Mouse (Mus musculus) kidney, embryonic 16.5 days (tissue): ENCODE measurements at regions not wholly inside any gene's neighbourhood (a gene's known extent, or its start where the extent isn't known, plus 50 kb on each side); places are given as distances from the start of the nearest gene placed in this dataset.

Source experiments
- ATAC-seq: fragments of 200-750 bp; cut with Nextera tagmentation; 2 replicates; pipeline ENCODE4 v1.8.0; 2017; ENCODE audit warnings: moderate TSS enrichment; ENCODE audit not compliant: low FRiP score, low TSS enrichment
- H3K27ac ChIP-seq: fragments of 300-500 bp; sonication (generic); 2 replicates; pipeline ENCODE4 v1.5.1; 2014; ENCODE audit warnings: low read length
- H3K27me3 ChIP-seq: fragments of 300-500 bp; sonication (generic); 2 replicates; pipeline ENCODE4 v1.6.1; 2014; ENCODE audit warnings: low read length, control low read depth, mixed read lengths; ENCODE audit not compliant: insufficient read depth
- H3K36me3 ChIP-seq: fragments of 300-500 bp; sonication (generic); 2 replicates; pipeline ENCODE4 v1.6.1; 2014; ENCODE audit warnings: low read length, control low read depth, mixed read lengths; ENCODE audit not compliant: insufficient read depth
- H3K4me1 ChIP-seq: fragments of 300-500 bp; sonication (generic); 2 replicates; pipeline ENCODE4 v1.6.1; 2014; ENCODE audit warnings: low read length, control low read depth, mixed read lengths; ENCODE audit not compliant: insufficient read depth
- H3K4me2 ChIP-seq: fragments of 300-500 bp; sonication (generic); replicated peaks from 2 replicates; pipeline ENCODE4 v1.6.1; 2014; ENCODE audit warnings: low read depth, low read length
- H3K4me3 ChIP-seq: fragments of 300-500 bp; sonication (generic); 2 replicates; pipeline ENCODE4 v1.5.1; 2014; ENCODE audit warnings: mild to moderate bottlenecking, low read length
- H3K9ac ChIP-seq: fragments of 300-500 bp; sonication (generic); replicated peaks from 2 replicates; pipeline ENCODE4 v1.6.1; 2014; ENCODE audit warnings: low read length
- H3K9me3 ChIP-seq: fragments of 300-500 bp; sonication (generic); 2 replicates; pipeline ENCODE4 v1.6.1; 2016; ENCODE audit warnings: low read length, control low read depth
- WGBS: fragments of 180-500 bp; shearing (Covaris S2); extraction: QIAGEN DNeasy Blood & Tissue Kit; methylation state at CpG from one replicate; pipeline ENCODE4 v1.1.7; 2014; 5-methylcytosine and 5-hydroxymethylcytosine counted together

DNA sequence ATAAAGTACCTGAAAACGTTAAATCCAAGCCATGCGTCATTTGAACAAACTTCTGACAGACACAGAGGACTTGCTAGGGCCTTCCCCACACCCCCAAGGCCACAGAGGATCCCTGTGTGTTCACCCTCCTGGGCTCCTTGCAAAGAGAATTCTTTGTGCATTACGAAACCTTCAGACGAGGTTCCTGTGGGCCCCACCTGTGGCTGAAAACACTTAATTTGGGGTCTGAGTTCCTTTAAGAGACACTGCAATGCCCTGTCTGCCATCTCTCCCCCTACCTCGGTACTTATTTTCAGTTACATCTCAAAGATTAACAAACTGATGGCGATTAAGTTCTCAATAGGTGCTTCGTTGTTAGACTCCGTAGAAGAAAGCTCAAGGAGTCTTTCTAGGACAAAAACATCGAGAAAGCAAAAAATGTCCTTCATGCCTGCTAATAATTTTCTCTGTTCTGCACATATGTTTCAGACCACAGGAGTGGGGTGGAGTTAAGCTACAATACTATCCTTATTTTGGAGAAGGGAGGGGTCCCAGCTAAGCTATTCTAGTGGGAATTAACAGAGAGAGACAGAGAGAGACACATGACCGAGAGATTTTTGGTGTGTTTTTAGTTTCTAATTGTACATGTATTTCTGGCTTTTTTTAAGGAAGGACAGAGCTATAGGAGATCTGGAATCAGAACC, 179.6 kb upstream of the Lrig3 start:
- peak overlapping the region; percentile 59 for H3K9ac ChIP-seq
- peak overlapping the region; percentile 30 for H3K4me3 ChIP-seq

DNA sequence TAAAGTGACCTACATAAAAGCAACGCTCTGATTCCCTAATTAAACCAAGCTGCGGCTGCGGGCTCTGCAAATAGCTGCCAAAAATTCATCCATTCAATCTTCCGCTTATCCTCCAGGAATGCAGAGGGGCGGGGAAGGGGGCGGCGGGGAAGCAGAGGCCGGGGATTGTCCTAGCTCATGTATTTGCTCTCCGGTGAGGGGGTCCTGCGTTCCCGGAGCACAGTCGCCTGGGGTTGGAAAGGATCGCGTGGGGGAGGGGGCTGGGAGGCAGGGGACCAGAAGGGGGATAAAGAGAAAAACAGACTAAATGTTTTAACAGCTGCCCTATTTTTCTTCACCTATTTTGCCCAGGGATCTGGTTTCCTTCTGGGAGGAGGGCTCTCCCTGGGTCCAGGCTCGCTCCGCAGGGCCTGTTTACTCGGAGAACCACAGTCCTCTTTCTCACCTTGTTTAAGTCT, 179.1 kb upstream of the Lrig3 start:
- H3K36me3 ChIP-seq, result no peaks in the 10 kb centered on the region
- peaks cover 8% of the 10 kb centered on the region for H3K9me3 ChIP-seq
- peak overlapping the region; percentile 59 for H3K9ac ChIP-seq
- H3K4me2 ChIP-seq, result peak overlapping the region; percentile 48
- ATAC-seq, result peak; percentile 80; the same call in 1 of the 2 replicates
- H3K27ac ChIP-seq, result peak overlapping the region; percentile 87
- H3K4me1 ChIP-seq, result peaks cover 32% of the 10 kb centered on the region
- WGBS, result under 1% methylated on average over 17 of the region's 17 CpGs
- peak overlapping the region; percentile 30 for H3K4me3 ChIP-seq
- H3K27me3 ChIP-seq, result no peaks in the 10 kb centered on the region

More for the DNA sequence above, 179.6 kb upstream of the Lrig3 start:
- Histone ChIP-seq H3K9me3 (peaks cover 8% of the 10 kb centered on the region), H3K36me3 (no peaks in the 10 kb centered on the region), H3K4me2 (peak overlapping the region; percentile 48), H3K27me3 (no peaks in the 10 kb centered on the region), H3K4me1 (peaks cover 32% of the 10 kb centered on the region), H3K27ac (peak overlapping the region; percentile 87)
- WGBS, result 11% methylated on average over 10 of the region's 10 CpGs
- ATAC-seq, result peak; percentile 41; the same call in 1 of the 2 replicates

GRCm38 (mm10) chr10:125787441-125788060, 178.4 kb upstream of the Lrig3 start:
- H3K4me1 ChIP-seq, result peaks cover 32% of the 10 kb centered on the region
- no peaks in the 10 kb centered on the region for H3K27me3 ChIP-seq
- peaks cover 8% of the 10 kb centered on the region for H3K9me3 ChIP-seq
- WGBS, result 22% methylated on average over 19 of the region's 19 CpGs
- no peaks in the 10 kb centered on the region for H3K36me3 ChIP-seq
- H3K9ac ChIP-seq, result peak overlapping the region; percentile 59
- peak overlapping the region; percentile 30 for H3K4me3 ChIP-seq
- peak overlapping the region; percentile 87 for H3K27ac ChIP-seq
- peak overlapping the region; percentile 48 for H3K4me2 ChIP-seq
- no peak for ATAC-seq

GRCm38 (mm10) chr10:125788262-125788661, 177.7 kb upstream of the Lrig3 start:
- Histone ChIP-seq H3K9me3 (peaks cover 8% of the 10 kb centered on the region), H3K4me2 (no peak overlapping the region), H3K27me3 (no peaks in the 10 kb centered on the region), H3K4me3 (no peak overlapping the region), H3K9ac (no peak overlapping the region), H3K4me1 (peaks cover 32% of the 10 kb centered on the region), H3K27ac (no peak overlapping the region), H3K36me3 (no peaks in the 10 kb centered on the region)
- 95% methylated on average over 2 of the region's 2 CpGs for WGBS
- ATAC-seq, result no peak

DNA sequence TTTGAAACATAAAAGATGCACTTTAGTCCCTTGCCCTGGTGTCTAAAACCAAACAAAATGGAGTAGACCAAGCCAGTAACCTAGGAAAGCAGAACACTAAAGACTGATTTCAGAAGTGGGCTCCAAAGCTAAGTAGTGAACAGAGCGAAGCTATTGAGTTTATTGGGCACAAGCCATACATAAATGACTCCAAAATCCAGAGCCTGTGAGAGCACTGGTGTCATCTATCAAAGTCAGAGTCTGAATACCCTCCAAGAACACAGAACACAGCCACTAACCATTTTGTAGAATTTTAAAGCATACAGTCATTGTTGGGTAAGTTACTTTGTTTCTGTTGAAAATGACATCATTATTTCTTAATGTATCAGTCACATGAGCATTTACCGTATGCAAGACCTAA, 175.0 kb upstream of the Lrig3 start:
- Histone ChIP-seq H3K4me3 (no peak overlapping the region), H3K27me3 (no peaks in the 10 kb centered on the region)
- no peak for ATAC-seq

GRCm38 (mm10) chr10:125794504-125794903, 171.5 kb upstream of the Lrig3 start:
- Histone ChIP-seq H3K4me1 (no peaks in the 10 kb centered on the region), H3K27me3 (no peaks in the 10 kb centered on the region), H3K27ac (no peak overlapping the region), H3K9me3 (no peaks in the 10 kb centered on the region), H3K9ac (no peak overlapping the region), H3K4me3 (no peak overlapping the region), H3K4me2 (no peak overlapping the region), H3K36me3 (no peaks in the 10 kb centered on the region)
- WGBS, result 88% methylated on average over 2 of the region's 2 CpGs
- ATAC-seq, result no peak

More for the DNA sequence above, 175.0 kb upstream of the Lrig3 start:
- Histone ChIP-seq H3K9me3 (peaks cover 8% of the 10 kb centered on the region), H3K4me1 (peaks cover 21% of the 10 kb centered on the region), H3K4me2 (no peak overlapping the region), H3K36me3 (no peaks in the 10 kb centered on the region), H3K27ac (no peak overlapping the region), H3K9ac (no peak overlapping the region)
- WGBS, result 87% methylated on average over 2 of the region's 2 CpGs

GRCm38 (mm10) chr10:125795323-125795722, 170.6 kb upstream of the Lrig3 start:
- Histone ChIP-seq H3K4me2 (no peak overlapping the region), H3K36me3 (no peaks in the 10 kb centered on the region), H3K27ac (no peak overlapping the region), H3K4me1 (no peaks in the 10 kb centered on the region), H3K27me3 (no peaks in the 10 kb centered on the region), H3K9me3 (no peaks in the 10 kb centered on the region), H3K4me3 (no peak overlapping the region), H3K9ac (no peak overlapping the region)
- no peak for ATAC-seq
- 81% methylated on average over 1 of the region's 1 CpGs for WGBS

GRCm38 (mm10) chr10:125798678-125799077, 167.3 kb upstream of the Lrig3 start:
- Histone ChIP-seq H3K4me1 (no peaks in the 10 kb centered on the region), H3K4me2 (no peak overlapping the region), H3K9me3 (no peaks in the 10 kb centered on the region), H3K4me3 (no peak overlapping the region), H3K36me3 (no peaks in the 10 kb centered on the region), H3K9ac (0 out of 2 replicates have a peak overlapping the region, but pooled peaks have one; percentile 15), H3K27ac (no peak overlapping the region), H3K27me3 (no peaks in the 10 kb centered on the region)
- ATAC-seq, result peak; percentile 86
- WGBS, result 13% methylated on average over 13 of the region's 13 CpGs

DNA sequence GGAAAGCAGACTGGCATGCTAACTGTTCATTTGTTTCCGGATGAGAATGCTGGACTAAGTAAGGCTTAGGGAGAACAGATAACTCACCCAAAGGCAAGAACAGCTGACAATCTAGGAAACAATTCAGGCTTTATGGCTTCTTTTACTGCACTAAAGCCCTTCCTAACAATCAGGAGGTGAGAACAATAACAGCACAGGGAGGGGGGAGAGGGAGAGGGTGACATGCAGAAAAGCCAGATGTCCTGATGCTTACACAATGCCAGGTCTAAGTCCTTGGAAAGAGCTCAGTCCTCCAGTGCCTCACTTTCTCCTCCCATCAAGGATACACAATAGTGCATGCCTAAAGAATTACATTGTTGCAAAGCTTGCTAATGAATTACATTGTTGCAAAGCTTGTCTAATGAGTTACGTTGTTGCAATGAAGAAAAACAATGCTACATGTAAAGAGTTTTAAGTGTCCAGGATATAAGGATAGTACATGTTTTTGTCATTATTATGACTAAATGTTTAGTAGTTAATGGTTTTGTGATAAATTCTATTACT, 165.3 kb upstream of the Lrig3 start:
- Histone ChIP-seq H3K27me3 (no peaks in the 10 kb centered on the region), H3K4me2 (no peak overlapping the region), H3K4me3 (no peak overlapping the region), H3K27ac (no peak overlapping the region), H3K9ac (no peak overlapping the region), H3K9me3 (no peaks in the 10 kb centered on the region), H3K36me3 (no peaks in the 10 kb centered on the region), H3K4me1 (no peaks in the 10 kb centered on the region)
- WGBS, result 57% methylated on average over 2 of the region's 2 CpGs
- no peak for ATAC-seq

DNA sequence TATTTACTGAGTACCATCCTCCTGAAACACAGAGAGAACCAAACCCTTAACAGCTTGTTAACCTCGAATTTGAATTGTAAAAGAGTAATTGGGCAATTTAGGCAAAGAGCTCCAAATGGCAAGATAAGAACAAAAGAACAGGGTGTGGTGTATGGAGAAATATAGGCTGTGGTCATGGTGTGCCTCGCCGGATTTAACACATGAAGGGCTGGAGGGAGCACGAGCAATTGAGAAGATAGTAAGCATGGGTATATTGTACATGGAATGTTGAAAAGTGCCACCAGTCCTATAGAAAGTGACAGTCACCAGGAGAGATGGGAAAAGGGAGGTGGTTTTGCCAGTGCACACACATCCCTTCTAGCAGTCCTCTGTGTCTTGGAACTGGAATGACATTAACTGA, 164.5 kb upstream of the Lrig3 start:
- Histone ChIP-seq H3K27me3 (no peaks in the 10 kb centered on the region), H3K4me1 (no peaks in the 10 kb centered on the region), H3K36me3 (no peaks in the 10 kb centered on the region), H3K4me2 (no peak overlapping the region), H3K27ac (no peak overlapping the region), H3K4me3 (no peak overlapping the region), H3K9me3 (no peaks in the 10 kb centered on the region), H3K9ac (no peak overlapping the region)
- no peak for ATAC-seq
- 27% methylated on average over 4 of the region's 4 CpGs for WGBS
